Mouse (Mus musculus): Measurements from ENCODE around the gene Nell2.

The Nell2 gene

DNA sequence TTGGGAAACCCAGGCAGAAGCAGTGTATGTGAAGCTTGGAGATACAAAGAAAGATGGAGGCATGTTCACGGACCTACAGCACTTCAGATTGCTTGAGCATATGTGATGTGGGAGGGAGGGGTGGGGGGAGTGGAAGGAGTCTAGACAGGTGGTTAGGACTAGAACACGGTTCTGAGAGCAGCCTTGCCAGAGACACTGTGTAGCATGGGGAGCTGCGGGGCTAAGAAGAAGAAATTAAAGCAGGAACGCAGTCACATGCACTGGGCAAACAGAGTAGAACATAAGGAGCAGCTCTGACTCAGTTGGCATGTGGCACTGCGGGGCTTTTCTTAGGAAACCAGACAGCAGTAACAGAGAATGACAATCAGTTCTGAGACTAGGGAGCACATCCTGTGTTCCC lies 40.4 kb downstream of the Nell2 start:
- ChIA-PET POLR2A (no interaction called here), CTCF (interaction anchor here in 1 of 4 experiments (0.6 kb wide), 1 partner anchor 1358 kb away, joined by 3 read pairs; no protein-coding TSS in a partner anchor)

DNA sequence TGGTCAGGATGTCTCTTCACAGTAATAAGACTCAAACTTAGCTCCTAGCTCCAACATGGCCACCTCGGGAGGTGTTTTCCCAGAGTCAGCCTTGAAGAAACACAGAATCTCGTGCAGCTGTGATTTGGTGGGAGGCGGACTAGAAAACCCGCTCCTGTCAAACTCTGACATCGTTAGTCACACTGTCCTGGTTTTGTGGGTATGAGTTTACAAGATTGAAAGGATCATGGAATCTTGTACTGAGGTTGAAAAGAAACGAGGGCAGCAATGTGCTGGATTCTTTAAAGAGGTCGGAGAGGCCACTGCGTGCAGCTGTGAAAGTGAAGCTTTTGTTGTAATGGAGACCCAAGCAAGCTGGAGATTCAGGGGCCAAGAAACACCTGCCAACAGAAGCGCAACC lies 46.4 kb downstream of the Nell2 start:
- CTCF ChIA-PET: interaction anchor here in 1 of 4 experiments (1.1 kb wide), 1 partner anchor 242 kb away, joined by 3 read pairs; no protein-coding TSS in a partner anchor
- POLR2A ChIA-PET: no interaction called here

DNA sequence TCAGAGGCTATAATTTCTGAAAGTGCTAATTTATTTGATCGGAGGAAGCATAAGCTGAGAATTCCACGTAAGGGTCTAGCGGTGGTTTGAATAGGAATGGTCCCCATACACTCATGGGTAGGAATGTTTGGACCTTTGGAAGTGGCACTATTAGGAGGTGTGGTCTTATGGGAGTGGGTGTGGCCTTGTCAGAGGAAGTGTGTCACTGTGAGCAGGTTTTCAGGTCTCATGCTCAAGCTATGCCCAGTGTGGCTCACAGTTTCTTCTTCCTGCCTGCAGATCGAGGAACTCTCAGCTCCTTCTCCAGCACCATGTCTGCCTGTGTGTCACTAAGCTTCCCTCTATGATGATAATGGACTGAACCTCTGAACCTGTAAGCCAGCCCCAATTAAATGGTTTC lies 46.8 kb downstream of the Nell2 start:
- POLR2A ChIA-PET: no interaction called here
- CTCF ChIA-PET: interaction anchor here in 1 of 4 experiments (1.1 kb wide), 1 partner anchor 242 kb away, joined by 3 read pairs; no protein-coding TSS in a partner anchor

DNA sequence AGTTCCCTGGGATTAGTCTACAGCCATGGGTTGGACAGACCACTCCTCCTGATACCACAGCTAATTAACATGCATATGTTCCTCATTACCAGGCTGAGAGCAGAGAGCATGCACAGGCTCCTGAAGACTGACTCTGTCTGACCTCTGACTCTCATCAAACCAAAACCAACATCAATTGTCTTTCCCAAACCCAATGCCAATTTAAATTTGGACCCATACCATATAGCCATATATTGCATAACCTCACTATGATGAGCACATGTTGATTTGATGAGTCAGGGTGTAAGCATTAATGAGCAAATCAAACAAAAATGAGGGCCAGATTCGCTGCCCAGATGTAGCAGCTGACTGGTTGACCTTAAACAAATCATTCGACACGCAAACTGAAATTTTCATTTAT lies 51.9 kb downstream of the Nell2 start:
- CTCF ChIA-PET: no interaction called here
- POLR2A ChIA-PET: no interaction called here

DNA sequence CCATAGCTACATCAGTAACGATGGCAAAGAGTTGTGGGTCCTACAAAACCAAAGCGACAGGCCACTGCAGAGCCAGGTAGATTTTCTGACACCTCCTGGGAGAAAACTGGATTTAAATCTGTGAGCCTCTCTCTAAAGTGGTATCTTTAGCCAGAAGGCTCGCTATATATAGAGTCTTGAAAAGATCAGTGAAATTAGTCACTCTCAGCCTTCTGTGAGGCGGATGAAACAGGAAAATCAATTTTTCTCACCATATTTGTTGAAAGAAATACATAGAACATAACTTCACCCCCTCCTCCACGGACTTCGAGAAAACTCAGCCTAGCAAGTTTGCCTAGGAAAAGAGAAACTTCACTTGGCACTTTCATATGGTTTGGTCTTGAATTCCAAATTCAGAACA lies 54.4 kb downstream of the Nell2 start:
- ChIA-PET CTCF (no interaction called here), POLR2A (no interaction called here)

DNA sequence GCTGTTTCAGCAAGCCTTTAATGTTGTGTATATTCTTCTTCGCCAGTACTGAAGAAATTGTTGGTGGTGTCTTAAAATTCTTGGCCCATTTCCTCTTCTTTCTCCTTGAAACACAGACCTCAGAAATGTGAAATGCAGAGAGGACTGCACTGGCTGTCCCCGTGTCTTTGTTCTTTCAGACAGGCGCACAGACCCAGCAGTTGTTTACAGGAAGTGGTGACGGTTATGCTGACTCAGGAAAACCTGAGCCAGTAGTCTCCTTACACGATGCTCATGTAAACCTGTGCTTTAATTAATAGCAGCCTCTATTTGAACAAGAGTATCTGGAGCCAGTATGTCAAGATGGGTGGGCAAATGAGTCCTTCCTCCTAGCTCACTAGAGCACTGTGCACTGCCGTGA lies 61.2 kb downstream of the Nell2 start:
- CTCF ChIA-PET: no interaction called here
- POLR2A ChIA-PET: interaction anchor here in 1 of 4 experiments (0.6 kb wide), 1 partner anchor 684 kb away, joined by 5 read pairs; no protein-coding TSS in a partner anchor

DNA sequence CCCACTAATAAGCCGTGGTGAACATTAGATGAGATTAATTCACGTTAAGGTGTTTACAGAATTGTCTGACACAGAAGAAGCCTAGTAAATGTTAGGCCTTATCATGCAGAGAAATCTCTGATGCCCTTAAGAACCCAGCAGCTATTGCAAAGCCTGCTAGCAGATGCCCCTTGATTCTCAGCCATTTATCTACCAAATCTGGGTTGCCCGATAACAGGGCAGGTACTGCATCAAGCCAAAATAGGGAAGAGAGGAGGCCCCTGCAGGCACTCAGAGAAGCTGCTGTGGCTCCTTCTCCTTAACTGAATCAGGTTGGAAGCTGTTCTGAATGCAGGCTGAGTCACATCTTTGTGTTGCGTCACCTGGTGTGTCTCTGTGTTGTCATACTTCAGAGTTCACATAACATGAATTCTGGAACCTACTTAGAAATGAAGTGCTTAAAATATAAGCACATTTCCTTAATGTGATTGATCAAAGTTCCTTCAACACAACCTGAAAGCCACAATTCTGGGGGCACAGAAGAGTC lies 68.3 kb downstream of the Nell2 start:
- CTCF ChIA-PET: interaction anchor here in 1 of 4 experiments (0.6 kb wide), 1 partner anchor 770 kb away, joined by 4 read pairs; no protein-coding TSS in a partner anchor

DNA sequence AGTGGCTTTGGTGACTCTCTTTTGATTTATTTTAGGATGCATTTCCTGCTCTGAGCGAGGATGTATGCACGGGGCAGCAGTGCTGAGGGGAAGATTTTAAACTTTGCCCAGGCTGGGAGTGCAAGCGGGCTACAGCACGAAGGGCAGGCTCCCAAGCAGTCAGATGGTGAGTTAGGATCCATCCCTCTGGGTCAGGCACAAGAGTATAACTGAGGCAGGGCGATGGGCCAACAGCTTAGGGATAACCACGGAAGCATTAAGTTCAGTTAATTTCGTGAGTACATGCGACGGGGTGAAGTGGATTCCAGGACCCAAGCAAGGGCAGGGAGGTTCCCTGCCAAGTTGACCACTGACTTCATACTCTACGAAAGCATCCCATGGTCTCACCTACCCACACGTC lies 83.8 kb downstream of the Nell2 start:
- CTCF ChIA-PET: no interaction called here
- POLR2A ChIA-PET: no interaction called here

More for the DNA sequence above, 68.3 kb downstream of the Nell2 start:
- POLR2A ChIA-PET: no interaction called here

DNA sequence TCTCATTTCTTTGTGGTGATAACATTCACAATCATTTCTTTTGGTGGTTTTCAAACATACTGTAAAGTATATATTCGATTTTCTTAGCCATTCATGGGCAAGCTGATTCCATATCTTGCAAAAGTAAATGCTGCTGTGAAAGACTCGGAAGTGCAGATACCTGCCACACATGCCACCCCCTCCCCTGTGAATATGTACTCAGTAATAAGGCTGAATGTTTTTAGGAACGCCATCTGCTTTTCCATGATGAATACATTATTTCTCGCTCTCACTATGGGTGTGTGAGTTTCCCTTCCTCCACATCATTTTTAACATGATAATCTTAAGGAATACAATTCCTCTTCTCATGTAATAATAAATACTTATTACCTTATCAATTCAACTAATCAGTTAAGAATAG lies 90.6 kb downstream of the Nell2 start:
- POLR2A ChIA-PET: no interaction called here

DNA sequence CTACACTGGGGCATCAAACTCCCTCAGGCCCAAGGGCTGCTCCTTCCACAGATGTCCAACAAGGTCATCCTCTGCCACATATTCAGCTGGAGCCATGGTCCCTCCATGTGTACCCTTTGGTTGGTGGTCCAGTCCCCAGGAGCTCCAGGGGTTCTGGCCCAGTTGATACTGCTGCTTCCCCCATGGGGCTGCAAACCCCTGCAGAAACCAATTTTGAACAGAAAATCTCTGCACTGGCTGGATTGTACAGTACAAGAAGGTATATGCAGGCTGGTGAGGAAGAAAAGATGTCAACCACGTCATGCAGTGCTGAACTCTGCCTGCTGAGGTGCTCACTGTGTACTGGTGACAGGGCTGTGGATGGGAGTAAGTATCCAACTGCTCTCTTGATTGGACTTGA lies 92.1 kb downstream of the Nell2 start:
- ChIA-PET POLR2A (no interaction called here), CTCF (no interaction called here)

More for the DNA sequence above, 90.6 kb downstream of the Nell2 start:
- CTCF ChIA-PET: no interaction called here

DNA sequence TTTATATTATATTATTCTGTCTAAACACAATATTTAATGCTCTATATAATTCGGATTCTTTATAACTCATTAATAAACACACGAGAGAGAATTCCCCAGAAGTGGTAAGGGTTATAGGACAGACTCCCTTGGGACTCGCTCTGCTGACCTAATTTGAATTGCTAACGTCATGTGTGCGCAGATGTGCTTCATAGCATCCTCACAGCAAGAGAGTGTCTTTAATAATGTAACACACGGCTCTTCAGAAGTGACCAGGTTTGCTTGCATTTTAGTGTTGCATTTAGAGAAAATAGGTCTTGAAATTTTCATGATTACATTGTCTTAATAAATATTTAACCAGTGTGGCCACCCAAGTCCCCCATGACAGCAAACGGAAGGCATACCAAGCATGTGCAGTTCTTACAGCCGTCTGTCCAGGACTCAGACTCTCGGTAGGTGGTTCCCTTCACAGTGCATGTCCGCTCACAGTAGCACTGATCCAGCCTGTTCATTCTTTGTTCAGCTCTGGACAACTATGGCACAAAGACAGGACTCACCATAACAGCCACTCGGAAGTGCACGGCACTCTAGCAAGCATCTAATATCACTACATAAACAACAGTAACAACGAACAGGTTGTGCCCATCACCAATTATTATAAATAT lies 97.1 kb downstream of the Nell2 start:
- CTCF ChIA-PET: no interaction called here

DNA sequence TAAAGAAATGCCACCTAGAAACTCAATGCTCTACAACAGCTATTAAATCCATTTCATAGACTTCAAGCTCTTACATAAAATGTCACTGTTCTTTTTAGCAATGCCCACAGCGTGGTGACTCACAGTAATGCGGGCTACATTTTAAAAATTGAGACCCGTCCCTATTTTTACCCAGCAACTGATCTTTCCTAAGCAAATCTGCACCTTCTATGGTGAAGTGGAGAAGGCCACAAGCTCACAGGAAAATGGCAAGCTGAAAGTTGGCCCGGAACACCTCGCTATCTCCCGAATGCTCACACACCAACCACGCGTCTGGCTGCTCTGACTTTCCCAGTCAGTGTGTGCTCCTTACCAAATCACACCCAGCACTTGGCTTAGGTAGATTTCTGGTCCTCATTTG lies 98.4 kb downstream of the Nell2 start:
- ChIA-PET POLR2A (no interaction called here), CTCF (no interaction called here)

More for the DNA sequence above, 97.1 kb downstream of the Nell2 start:
- POLR2A ChIA-PET: no interaction called here

DNA sequence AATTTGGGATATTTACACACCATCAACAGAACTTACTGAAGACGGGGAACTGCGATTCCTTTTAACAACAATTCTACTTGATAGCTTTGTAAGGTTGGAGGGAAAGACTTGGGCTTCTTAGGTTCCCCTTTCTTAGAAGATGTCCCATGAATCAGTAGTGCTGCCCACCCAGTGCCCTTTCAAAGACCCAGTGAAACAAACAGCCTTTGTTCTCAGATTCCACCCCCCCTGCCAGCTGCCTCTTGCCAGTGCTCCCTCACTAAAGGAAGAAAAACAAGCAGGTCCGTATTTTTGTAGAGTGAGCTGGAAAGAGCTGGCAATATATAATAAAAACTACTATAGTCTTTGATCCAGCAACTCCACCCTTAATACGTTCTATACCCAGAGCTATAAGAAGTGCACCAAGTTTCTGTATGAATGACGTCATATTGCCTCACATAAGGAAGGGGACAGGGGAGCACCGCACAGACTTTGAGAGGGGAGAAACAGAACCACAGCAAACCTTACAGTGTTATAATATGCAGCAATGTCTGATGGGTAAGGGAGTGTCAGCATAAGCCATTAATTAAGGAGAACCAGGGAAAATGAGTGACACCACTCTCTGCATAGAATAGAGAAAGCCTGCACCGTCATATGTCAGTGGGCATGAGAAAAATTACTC lies 100.2 kb downstream of the Nell2 start:
- CTCF ChIA-PET: no interaction called here
- POLR2A ChIA-PET: no interaction called here

DNA sequence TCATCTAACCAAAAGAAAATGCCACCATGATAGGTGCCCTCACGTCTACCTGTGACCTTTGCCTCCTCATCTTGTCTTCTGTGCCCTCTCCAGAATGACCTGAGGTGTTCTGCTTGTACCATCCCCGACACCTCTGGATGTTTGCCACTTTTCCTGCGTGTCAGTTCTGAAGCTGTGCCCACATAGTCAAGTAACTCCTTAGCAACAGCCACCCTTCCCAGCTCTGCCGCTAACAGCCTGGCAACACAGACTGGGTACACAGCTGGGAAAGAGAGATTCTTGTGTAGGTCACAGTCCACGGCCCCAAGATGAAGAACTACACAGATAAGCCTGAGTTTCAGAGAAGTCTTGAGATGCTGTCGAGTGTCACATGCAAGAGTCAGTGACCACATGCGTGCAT lies 103.3 kb downstream of the Nell2 start:
- POLR2A ChIA-PET: no interaction called here
- CTCF ChIA-PET: interaction anchor here in 1 of 4 experiments (0.5 kb wide), 1 partner anchor 735 kb away, joined by 4 read pairs; no protein-coding TSS in a partner anchor

DNA sequence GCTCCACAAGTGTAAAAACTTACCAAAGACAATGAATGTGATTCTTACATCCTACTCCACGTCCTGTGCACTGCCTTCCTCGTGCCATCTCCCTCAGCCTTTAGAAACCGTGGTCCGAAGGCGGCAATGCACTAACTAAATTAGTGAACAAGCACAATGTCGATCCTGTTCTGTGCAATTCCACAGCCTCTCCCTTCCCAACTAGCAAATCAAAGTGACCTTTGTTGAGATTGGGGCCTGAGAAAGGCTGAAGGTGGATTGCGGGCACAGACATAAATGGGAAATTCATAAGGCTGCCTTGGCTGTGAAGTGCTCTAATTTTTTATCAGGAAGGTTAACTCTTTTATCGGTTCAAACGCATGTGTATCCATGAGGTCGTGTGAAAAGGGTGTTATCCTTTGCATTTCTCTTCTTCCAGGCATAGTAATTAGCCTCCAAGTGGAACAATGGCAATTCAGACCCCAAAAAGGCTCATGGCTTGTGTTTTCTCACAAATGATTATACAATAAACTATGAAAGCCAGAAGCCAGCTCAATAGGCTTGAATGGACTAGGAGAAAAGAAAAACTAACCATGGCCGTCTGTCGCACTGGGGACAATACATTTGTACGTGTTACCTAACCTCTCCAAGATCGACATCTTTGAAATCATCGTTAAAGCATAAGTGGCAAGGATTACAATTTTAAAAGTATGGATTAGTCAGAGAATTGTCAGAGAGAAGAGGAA lies 106.0 kb downstream of the Nell2 start:
- POLR2A ChIA-PET: no interaction called here
- CTCF ChIA-PET: no interaction called here

DNA sequence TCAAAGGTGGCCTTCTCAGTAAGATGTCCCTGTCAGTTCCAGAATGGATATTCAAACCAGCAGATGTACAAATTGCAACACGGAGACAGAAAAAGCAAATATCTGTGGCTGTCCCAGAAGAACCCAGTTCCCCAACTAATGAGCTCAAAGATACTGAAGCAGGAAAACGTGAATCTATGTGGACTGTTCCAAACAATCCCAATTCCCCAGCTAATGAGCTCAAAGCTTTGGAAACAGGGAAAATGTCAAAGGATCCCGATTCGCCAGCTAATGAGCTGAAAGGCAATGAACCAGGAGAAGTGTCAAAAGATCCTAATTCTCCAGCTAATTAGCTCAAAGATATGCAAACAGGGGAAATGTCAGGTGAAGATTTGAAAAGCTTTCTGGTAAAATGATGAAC lies 109.7 kb downstream of the Nell2 start:
- ChIA-PET POLR2A (no interaction called here), CTCF (interaction anchor here in 2 of 4 experiments (0.5 to 0.6 kb wide), 2 partner anchors 110 to 667 kb away, joined by 3 read pairs; no protein-coding TSS in a partner anchor)

DNA sequence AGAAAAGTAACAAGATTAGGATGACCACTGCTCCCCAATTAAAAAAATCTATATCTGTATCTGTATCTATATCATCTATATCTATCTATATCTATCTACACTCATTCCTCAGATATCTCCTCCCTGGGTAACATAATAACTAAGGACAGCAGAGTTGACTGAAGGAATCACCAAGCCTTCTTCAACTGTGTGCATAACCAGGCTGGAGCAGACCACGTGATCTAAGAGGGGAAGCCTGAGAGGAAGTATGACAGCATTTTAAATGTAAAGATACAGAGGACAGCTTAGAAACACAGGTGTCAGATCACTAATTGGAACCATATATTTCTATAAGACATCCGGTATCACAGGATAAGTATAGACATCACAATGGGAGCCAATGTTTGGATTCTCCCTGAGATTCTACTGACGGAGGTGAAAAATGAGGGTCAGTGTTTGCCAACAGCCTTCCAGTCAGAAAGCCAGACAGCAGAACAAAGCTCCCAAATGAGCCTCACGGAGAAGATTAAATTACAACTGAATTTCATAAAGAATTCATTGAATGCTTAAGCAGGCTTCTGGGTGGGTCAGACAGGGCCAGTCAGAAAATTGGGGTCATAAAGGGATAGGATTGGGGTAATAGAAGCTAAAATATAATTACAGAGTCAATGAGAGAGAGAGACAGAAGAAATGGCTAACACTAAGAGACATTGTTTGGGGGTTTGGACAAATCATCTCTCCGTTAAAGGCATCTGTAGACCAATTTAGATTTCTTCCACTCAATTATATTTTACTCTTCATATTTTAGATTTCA lies 116.2 kb downstream of the Nell2 start:
- ChIA-PET POLR2A (no interaction called here), CTCF (no interaction called here)

DNA sequence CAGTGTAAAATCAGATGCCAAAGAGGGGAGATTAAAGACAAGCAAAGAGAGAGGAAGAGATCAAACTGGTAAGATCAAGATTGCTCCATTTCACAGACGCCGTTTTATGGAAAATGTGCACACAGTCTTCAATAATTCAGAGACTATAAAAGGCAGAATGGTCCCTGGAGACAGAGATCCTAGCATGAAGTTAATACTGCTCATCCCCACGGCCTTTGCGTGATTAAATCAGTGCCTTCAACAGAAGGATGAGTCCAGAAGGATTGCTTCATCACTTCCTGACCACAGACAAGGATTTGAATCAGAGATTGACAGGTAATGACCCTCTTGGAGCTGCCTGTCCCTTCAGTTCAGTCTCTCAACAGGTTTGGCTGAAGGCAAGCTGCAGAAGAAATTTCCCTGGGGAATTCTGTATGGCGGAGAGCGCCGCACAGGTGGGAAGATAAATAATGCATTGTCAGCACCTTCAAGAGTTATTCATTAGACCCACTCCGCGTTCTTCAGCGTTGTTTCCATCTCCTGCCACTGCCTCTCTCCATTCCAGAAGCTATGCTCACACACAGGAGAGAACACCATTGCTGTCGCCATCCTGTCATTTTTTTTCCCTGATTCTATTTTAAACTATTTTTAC lies 118.0 kb downstream of the Nell2 start:
- POLR2A ChIA-PET: no interaction called here
- CTCF ChIA-PET: no interaction called here

DNA sequence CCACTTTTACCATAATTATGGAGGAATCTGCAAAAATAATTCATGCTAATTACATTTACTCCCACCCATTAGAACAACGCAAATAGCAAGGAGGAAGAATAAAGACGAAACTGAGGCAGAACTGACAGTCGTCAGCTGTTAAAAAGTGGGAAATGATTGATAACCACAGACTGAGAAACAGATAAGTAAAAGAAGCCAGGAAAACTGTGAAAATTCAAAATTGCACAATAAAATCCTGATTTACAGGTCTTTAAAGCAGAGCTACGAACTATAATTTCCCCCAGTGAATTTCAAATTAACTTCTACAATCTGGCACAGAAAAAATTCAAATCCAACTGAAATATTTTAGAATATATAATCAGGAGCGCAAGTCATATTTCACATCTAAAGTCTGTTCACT lies 138.0 kb downstream of the Nell2 start:
- ChIA-PET POLR2A (no interaction called here), CTCF (no interaction called here)

Measured in embryonic stem cell, embryonic (primary cell).